Mouse (Mus musculus) adrenal gland (tissue): ENCODE measurements around the gene Cep63.

Experiments used
- intact Hi-C: fragments of 180-260 bp; cut with DNase I; formaldehyde crosslinking; loops from one replicate; pipeline ENCODE4 v1.15.1; 2025

The Cep63 gene

DNA sequence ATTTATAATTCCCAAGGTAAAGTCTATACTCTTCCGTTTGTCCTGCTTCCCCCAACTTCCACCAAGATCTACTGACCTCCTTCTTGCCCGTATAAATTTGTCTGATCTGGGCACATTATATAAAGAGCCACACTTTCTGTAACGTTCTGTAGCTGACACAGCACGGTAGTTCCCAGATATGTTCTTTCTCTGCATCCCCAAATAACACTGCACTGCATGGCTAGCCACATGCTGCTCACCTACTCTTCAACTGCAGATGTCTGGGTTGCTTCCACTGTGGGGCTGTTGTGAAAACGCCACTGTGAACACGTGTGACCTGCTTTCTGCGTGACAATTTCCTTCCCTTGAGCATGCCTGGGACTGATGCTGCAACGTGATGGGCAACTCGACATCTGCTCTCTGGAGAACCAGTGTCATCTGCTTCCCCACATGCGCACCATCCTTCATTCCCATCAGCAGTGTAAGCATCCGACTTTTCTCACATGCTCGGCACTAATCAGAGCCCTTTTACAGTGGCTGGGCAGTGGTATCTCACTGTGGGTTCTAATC is 44.3 kb downstream of the Cep63 start:
- intact Hi-C loops = no loop called here

- intact Hi-C loops = no loop called here
These were observed 48.9 kb downstream of the Cep63 start for GRCm38 (mm10) chr9:102577480-102577879.

GRCm38 (mm10) chr9:102572888-102573287 is 53.4 kb downstream of the Cep63 start:
- intact Hi-C loops = no loop called here

DNA sequence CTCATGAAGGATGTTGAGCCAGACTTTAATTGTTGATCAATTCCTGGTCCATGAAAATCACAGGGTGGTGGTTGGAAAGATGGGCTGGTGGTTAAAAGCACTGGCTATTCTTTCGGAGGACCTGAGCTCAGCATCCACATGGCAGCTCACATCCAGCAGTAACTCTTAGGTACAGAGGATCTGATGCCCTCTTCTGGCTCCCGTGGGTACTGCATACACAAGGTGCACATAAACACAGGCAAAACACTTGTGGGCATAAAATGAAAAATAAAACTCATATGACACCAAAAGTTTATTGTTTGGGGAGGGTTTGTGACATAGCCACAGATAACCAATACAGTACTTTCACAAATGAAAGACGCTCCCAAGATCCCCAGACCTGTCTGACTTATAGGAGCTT is 67.9 kb downstream of the Cep63 start:
- intact Hi-C loops = no loop called here

DNA sequence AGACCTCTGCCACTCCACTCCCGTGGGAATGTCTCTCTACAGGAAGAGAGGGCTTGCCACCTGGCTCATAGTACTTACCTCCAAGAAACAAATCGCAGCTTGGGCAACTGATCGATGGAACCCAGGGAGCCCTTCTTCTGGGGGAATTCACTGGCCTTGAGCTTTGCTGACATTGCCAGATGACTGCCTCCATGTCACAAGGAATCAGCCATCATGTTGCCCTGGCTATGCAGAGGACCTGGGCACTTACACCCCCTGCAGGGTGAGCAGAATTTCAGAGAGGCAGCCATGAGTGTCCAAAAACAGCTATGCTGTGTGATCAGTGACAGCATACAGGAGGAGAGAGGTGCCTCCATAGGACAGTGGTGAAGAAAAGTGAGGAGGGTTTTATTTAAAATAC is 72.6 kb downstream of the Cep63 start:
- intact Hi-C loops = no loop called here

GRCm38 (mm10) chr9:102551771-102552170 is 74.6 kb downstream of the Cep63 start:
- intact Hi-C loops = no loop called here

DNA sequence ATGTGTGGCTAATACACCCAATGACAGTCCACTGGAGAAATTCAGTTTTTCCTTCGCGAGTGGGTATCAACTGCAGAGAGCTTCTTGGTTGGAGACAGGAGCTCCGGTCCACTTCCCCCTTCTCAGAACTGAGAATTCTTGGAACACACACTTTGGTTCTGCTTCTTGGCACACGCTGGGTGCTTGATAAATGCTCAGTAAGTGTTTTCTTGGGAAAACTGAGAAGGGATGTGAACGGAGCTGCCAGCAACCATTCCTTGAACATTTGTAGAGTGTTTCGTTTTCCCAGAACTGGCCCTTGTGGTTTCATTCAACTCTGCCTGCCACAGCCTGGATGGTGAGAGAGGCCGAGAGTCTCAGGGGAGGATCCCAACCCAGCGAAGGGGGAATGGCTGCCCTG is 77.1 kb downstream of the Cep63 start:
- intact Hi-C loops = loop anchor here (5.0 kb wide), 1 partner anchor 1237 kb away; no protein-coding TSS in a partner anchor

GRCm38 (mm10) chr9:102547028-102547354 is 79.3 kb downstream of the Cep63 start:
- intact Hi-C loops = loop anchor here (5.0 kb wide), 1 partner anchor 1235 kb away; no protein-coding TSS in a partner anchor

DNA sequence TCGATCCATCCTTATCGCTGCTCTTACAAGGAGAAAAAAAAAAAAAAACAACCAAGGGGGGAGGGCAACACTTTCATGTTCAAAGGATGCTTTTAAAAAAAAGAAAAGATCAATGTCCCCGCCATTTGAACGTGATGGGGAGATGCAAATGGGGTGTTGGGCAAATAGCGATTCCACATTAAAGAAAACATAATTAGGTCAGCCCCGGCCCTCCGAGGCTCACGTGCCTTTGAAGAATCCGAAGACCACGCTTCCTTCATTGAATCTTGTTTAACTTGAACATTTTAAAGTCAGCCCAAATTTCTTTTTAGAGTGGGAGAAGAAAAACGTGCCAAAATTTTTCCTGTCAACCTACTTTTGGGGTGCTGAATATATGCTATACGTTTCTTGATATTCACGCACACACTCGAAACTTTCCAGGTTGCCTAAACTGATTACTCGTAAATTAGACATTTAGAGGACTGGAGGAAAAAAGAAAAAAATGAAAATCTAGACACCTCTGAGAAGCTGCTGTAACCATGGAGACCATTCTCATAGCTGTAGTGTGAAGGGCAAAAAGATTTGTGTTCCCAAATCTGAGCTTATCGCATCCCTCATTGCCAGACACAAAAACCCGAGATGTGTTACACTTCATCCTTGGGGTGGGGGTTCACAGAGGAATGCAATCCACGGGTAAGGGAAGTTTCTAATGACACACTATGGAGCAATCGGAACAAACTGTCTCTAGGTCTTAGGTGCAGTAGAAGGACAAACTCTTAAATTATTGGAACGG is 79.9 kb downstream of the Cep63 start:
- intact Hi-C loops = loop anchor here (5.0 kb wide), 1 partner anchor 1234 kb away; no protein-coding TSS in a partner anchor

DNA sequence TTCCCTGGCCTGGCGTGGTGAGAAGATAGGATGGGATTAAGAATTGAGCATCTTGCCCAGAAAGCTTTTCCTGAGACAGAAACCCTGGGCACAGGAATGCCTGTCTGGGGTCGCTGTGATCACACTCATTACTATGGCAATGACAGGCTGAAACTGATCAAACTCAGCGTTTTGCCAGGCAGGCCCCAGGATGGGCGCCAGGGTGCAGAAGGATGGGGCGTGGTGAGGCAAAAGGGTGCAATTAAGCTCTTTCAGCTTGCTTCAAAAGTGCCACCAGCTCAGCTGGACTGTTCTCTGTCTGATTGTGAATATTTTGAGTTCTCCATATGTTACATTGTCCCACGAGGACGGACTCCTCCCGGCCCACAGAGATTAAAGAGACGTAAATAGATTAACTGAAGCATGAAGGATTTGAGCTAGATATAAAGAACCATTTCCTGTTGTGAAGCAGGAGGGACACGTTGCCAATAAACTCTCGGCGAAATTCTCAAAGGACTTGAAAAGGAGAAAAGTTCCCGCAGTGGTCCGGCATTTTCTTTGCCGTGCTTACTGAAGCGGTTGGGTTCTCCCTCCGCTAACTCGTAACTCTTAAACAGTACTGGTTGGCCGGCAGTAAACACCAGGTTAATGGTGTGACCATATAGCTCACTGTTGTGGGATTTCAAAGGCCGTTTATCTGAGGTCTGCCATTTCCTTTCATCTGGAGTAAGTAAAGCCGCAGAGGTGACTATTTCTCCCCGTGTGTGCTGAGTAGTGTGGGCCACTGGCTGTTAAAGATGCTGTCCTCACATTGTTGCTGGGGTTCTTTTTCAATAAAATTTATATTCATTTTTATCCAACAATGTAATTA is 80.7 kb downstream of the Cep63 start:
- intact Hi-C loops = loop anchor here (5.0 kb wide), 1 partner anchor 1233 kb away; no protein-coding TSS in a partner anchor

DNA sequence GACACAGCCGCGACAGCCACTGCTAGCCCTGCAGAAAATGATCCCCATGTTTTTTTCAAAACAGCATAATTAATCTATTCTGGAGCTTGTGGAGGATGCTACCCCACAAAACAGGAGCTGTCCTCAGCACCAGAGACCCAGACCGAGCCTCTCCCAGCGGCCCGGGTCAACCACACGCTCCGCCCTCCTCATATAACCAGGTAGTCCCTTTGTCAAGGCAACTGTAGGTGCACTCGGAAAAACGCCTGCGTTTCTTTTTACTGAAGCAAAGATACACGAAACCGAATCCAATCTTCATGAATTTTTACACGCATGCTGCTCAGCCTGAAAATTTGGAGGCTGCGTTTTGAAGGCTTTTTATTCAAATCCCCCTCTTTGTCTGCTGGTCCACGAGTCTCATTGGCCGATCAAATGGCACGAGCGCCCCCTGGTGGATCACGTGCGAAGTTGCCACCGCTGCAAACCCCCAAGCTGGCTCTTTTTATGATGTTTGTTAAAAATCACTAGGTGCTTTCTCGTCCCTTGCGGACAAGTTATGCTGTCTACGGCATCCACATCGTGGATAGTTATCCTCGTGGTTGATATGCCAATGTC is 81.5 kb downstream of the Cep63 start:
- intact Hi-C loops = loop anchor here (5.0 kb wide), 2 partner anchors 63 to 1233 kb away; no protein-coding TSS in a partner anchor

- intact Hi-C loops = loop anchor here (5.0 kb wide), 1 partner anchor 62 kb away; no protein-coding TSS in a partner anchor
These were observed 82.1 kb downstream of the Cep63 start for GRCm38 (mm10) chr9:102544116-102544772.

DNA sequence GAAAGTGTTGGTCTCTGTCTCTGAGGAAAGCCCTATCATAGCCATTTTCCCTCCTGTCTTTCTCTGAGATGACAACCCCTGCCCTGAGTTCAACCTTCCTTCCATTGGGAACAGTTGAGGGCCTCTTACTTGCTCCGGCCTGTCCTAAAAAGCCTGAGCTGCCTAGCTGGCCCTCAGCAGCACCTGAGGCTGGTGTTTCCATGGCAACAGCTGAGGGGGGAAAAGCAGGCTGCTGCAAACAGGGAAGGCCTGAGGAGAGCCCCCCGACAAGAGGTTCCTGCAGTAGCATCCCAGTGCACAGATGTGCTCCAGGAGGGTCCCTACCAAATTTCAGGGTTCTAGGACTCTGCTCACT is 82.6 kb downstream of the Cep63 start:
- intact Hi-C loops = loop anchor here (2.0 to 5.0 kb wide), 2 partner anchors 61 to 141 kb away; no protein-coding TSS in a partner anchor

DNA sequence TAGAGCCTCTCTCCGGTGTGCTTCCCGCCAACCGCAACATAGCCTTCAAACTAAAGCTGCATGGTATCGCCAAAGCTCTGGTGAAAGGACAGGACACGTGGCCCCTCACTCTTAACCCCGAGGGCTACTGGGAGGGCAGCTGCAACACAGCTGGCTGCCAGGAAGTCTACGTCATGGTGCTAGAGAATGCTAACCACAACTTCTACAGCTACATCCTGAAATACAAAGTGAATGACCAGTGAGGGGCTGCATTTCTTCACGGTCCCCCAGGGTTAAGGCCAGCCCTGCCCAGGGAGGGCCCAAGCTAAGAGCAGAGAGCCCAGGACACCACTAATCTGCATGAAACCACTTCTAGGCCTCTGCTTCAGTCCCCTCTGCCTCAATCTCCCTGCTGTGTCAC is 83.8 kb downstream of the Cep63 start:
- intact Hi-C loops = loop anchor here (2.0 to 5.0 kb wide), 2 partner anchors 60 to 140 kb away; no protein-coding TSS in a partner anchor

- intact Hi-C loops = loop anchor here (2.0 to 5.0 kb wide), 2 partner anchors 59 to 139 kb away; no protein-coding TSS in a partner anchor
These were observed 84.7 kb downstream of the Cep63 start for GRCm38 (mm10) chr9:102541666-102542065.

DNA sequence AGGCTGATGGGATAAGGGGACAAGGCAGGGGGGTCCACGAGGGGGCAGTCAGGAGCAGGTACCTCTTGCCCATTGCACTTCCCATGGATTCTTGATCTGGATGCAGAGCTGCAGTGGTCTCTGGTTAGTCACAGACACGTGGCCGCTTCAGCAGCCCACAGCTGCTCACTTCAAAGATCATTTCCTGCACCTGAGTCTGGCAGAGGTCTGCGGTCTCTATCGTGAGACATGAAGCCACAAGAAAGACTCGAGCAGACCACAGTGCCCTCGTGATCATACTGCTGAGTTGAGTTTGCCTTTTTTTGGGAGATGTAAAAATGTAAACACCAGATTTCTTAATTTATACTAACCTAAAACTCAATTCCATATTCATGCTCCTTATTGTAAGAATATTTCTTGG is 86.6 kb downstream of the Cep63 start:
- intact Hi-C loops = loop anchor here (5.0 kb wide), 1 partner anchor 57 kb away; no protein-coding TSS in a partner anchor

DNA sequence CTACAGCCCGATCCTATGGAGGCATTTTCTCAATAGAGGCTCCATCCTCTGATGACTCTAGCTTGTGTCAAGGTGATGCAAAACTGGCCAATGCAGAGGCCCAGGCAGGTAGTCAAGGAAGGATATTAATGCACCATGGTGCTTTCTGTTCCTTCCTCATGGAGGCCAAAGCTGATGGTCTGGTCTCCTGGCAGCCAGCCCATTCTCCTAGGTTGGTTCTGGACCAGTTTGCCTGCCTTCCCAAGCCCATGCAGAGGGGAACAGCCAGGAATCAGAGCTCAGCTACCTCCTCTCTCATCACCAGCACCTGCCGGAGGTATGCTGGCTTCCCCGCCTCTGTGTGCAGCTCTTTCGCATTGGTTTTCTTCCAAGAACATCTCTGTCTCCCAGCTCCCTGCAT is 89.4 kb downstream of the Cep63 start:
- intact Hi-C loops = no loop called here
